Mouse (Mus musculus): ENCODE results near the gene Gbp7. TPM values are rescaled to one million over a fixed set of nuclear protein-coding genes. Genes with fewer than 3 reads are reported as not detected.

Gbp7 gene
- total and polyA plus RNA-seq, 3 experiments, result 1.9 to 3.9 TPM; not detected in 1

- TF ChIP-seq MAZ (IDR thresholded peaks at IDR 0.05; ENCODE audit: low read depth, low read length) (no peak), GABPA (IDR thresholded peaks at IDR 0.05; ENCODE audit: low read depth, low read length) (no peak), JUND (IDR thresholded peaks at IDR 0.05; ENCODE audit: low read depth, low read length) (no peak)
Observed at GRCm38 (mm10) chr3:142497123-142497841, 32.9 kb upstream of the Gbp7 start.

GRCm38 (mm10) chr3:142498941-142499340 lies 31.2 kb upstream of the Gbp7 start:
- Histone ChIP-seq H3K4me3 (ENCODE audit: control insufficient read depth in 1 of 2, insufficient read depth in 1 of 2, low read depth in 2 of 2, low read length in 2 of 2) (no peak overlapping the region), H3K79me2 (ENCODE audit: control insufficient read depth, insufficient read depth, low read length, poor library complexity) (no peaks in the 10 kb centered on the region), H3K4me1 (ENCODE audit: control insufficient read depth in 1 of 2, insufficient read depth in 2 of 2, low read length in 2 of 2) (no peaks in the 10 kb centered on the region), H3K9ac (ENCODE audit: control insufficient read depth, low read depth, low read length, poor library complexity, severe bottlenecking) (no peak overlapping the region), H3K36me3 (ENCODE audit: control insufficient read depth in 1 of 2, insufficient read depth in 2 of 2, low read length in 2 of 2) (no peaks in the 10 kb centered on the region), H3K27ac (ENCODE audit: control insufficient read depth, low read depth, low read length) (no peak overlapping the region), H3K9me3 (replicated peaks; ENCODE audit: insufficient read depth, low read length) (no peaks in the 10 kb centered on the region), H3K27me3 (ENCODE audit: control insufficient read depth in 1 of 2, insufficient read depth in 2 of 2, low read length in 2 of 2) (peaks cover 1 to 11% of the 10 kb centered on the region in 2 experiments; a peak in 3 of 4 replicates)
- no peak for TF ChIP-seq MYC (IDR thresholded peaks at IDR 0.05; ENCODE audit: low read depth, low read length)
- TF ChIP-seq NELFE (IDR thresholded peaks at IDR 0.05; ENCODE audit: low read depth, low read length), result no peak
- no peak for TF ChIP-seq POLR2AphosphoS5 (IDR thresholded peaks at IDR 0.05; ENCODE audit: borderline replicate concordance, low read depth, low read length)
- no peak for TF ChIP-seq EP300 (IDR thresholded peaks at IDR 0.05; ENCODE audit: low read depth in 1 of 2, low read length in 2 of 2)
- TF ChIP-seq GABPA (IDR thresholded peaks at IDR 0.05; ENCODE audit: low read depth, low read length), result no peak
- no peak for TF ChIP-seq ZMIZ1 (IDR thresholded peaks at IDR 0.05; ENCODE audit: low read depth, low read length)
- TF ChIP-seq TAL1 (IDR thresholded peaks at IDR 0.05; ENCODE audit: low read length), result no peak
- TF ChIP-seq USF1 (IDR thresholded peaks at IDR 0.05; ENCODE audit: low read depth, low read length), result no peak
- TF ChIP-seq MYB (IDR thresholded peaks at IDR 0.05; ENCODE audit: low read depth, low read length), result no peak
- no peak for TF ChIP-seq RAD21 (IDR thresholded peaks at IDR 0.05; ENCODE audit: low read depth, low read length)
- TF ChIP-seq KAT2A (conservative IDR thresholded peaks at IDR 0.05; ENCODE audit: low read depth, low read length), result no peak
- TF ChIP-seq BHLHE40 (IDR thresholded peaks at IDR 0.05; ENCODE audit: borderline replicate concordance, low read depth, low read length), result no peak
- TF ChIP-seq ZKSCAN1 (IDR thresholded peaks at IDR 0.05; ENCODE audit: low read depth, low read length), result no peak
- TF ChIP-seq TCF12 (IDR thresholded peaks at IDR 0.05; ENCODE audit: low read depth, low read length), result no peak
- no peak for TF ChIP-seq ZC3H11A (IDR thresholded peaks at IDR 0.05; ENCODE audit: low read depth, low read length)
- TF ChIP-seq POLR2A (IDR thresholded peaks at IDR 0.05; ENCODE audit: control insufficient read depth in 1 of 2, insufficient read depth in 1 of 2, low read depth in 1 of 2, low read length in 2 of 2, poor library complexity in 1 of 2), result no peak
- TF ChIP-seq MEF2A (IDR thresholded peaks at IDR 0.05; ENCODE audit: extremely low read depth, insufficient replicate concordance, low read depth, low read length, poor library complexity, severe bottlenecking), result no peak
- no peak for TF ChIP-seq USF2 (IDR thresholded peaks at IDR 0.05; ENCODE audit: borderline replicate concordance in 1 of 2, insufficient read depth in 1 of 2, low read depth in 1 of 2, low read length in 2 of 2)
- DNase-seq (ENCODE audit: low read depth, low spot score), result no peak

More at GRCm38 (mm10) chr3:142497123-142497841, 32.9 kb upstream of the Gbp7 start:
- Histone ChIP-seq H3K4me1 (ENCODE audit: control insufficient read depth in 1 of 2, insufficient read depth in 2 of 2, low read length in 2 of 2) (0 out of 4 replicates have a peak, but pooled peaks cover 0 to 4% of the 10 kb centered on the region in 2 experiments), H3K36me3 (ENCODE audit: control insufficient read depth in 1 of 2, insufficient read depth in 2 of 2, low read length in 2 of 2) (no peaks in the 10 kb centered on the region), H3K9ac (ENCODE audit: control insufficient read depth, low read depth, low read length, poor library complexity, severe bottlenecking) (no peak overlapping the region), H3K27ac (ENCODE audit: control insufficient read depth, low read depth, low read length) (no peak overlapping the region), H3K4me3 (ENCODE audit: control insufficient read depth in 1 of 2, insufficient read depth in 1 of 2, low read depth in 2 of 2, low read length in 2 of 2) (no peak overlapping the region), H3K9me3 (replicated peaks; ENCODE audit: insufficient read depth, low read length) (no peaks in the 10 kb centered on the region), H3K79me2 (ENCODE audit: control insufficient read depth, insufficient read depth, low read length, poor library complexity) (no peaks in the 10 kb centered on the region), H3K27me3 (ENCODE audit: control insufficient read depth in 1 of 2, insufficient read depth in 2 of 2, low read length in 2 of 2) (peaks cover 1 to 10% of the 10 kb centered on the region in 2 experiments; a peak in 3 of 4 replicates)
- DNase-seq (ENCODE audit: low read depth, low spot score), result no peak

Measured in MEL (cell line).